Mouse (Mus musculus): Measurements from ENCODE around the gene Aif1. TPM values are rescaled to one million over a fixed set of nuclear protein-coding genes. Genes with fewer than 3 reads are reported as not detected.
A peak's percentile ranks its signal among the peaks of the same experiment; 100 is the strongest.

The Aif1 gene
- total RNA-seq, 2 experiments from 2014 or later, result 0.71 to 0.90 TPM

GRCm38 (mm10) chr17:35154616-35155015 lies 21.3 kb downstream of the Aif1 start:
- intact Hi-C loops (cut with DNase I; ENCODE audit: low total_unique reads), result no loop called here
- DNase-seq, result no peak

GRCm38 (mm10) chr17:35153931-35154330 lies 21.9 kb downstream of the Aif1 start:
- intact Hi-C loops (cut with DNase I; ENCODE audit: low total_unique reads), result no loop called here
- DNase-seq, result no peak

GRCm38 (mm10) chr17:35153077-35153476 lies 22.8 kb downstream of the Aif1 start:
- intact Hi-C loops (cut with DNase I; ENCODE audit: low total_unique reads), result no loop called here
- DNase-seq, result no peak

- DNase-seq, result no peak
- intact Hi-C loops (cut with DNase I; ENCODE audit: low total_unique reads), result no loop called here
Observed at GRCm38 (mm10) chr17:35152121-35152520, 23.7 kb downstream of the Aif1 start.

GRCm38 (mm10) chr17:35147922-35148639 lies 27.8 kb downstream of the Aif1 start:
- no peak for DNase-seq
- intact Hi-C loops (cut with DNase I; ENCODE audit: low total_unique reads), result no loop called here

GRCm38 (mm10) chr17:35147348-35147747 lies 28.5 kb downstream of the Aif1 start:
- intact Hi-C loops (cut with DNase I; ENCODE audit: low total_unique reads), result no loop called here
- DNase-seq, result no peak

- intact Hi-C loops (cut with DNase I; ENCODE audit: low total_unique reads), result no loop called here
- no peak for DNase-seq
Observed at GRCm38 (mm10) chr17:35146139-35146538, 29.7 kb downstream of the Aif1 start.

GRCm38 (mm10) chr17:35141971-35142370 lies 33.9 kb downstream of the Aif1 start:
- no peak for DNase-seq
- intact Hi-C loops (cut with DNase I; ENCODE audit: low total_unique reads), result no loop called here

GRCm38 (mm10) chr17:35140490-35140996 lies 35.3 kb downstream of the Aif1 start:
- intact Hi-C loops (cut with DNase I; ENCODE audit: low total_unique reads), result no loop called here
- DNase-seq, result no peak

GRCm38 (mm10) chr17:35139269-35139668 lies 36.6 kb downstream of the Aif1 start:
- intact Hi-C loops (cut with DNase I; ENCODE audit: low total_unique reads), result no loop called here
- DNase-seq, result no peak

- no peak for DNase-seq
- intact Hi-C loops (cut with DNase I; ENCODE audit: low total_unique reads), result no loop called here
Observed at GRCm38 (mm10) chr17:35135591-35136320, 40.1 kb downstream of the Aif1 start.

GRCm38 (mm10) chr17:35134801-35135590 lies 40.9 kb downstream of the Aif1 start, which contains the start of gene Bag6:
TSS of gene Bag6 (plus strand) at chr17:35135178.
- intact Hi-C loops (cut with DNase I; ENCODE audit: low total_unique reads), result no loop called here
- DNase-seq, result peak; percentile 93

- intact Hi-C loops (cut with DNase I; ENCODE audit: low total_unique reads), result no loop called here
- DNase-seq, result no peak
Observed at GRCm38 (mm10) chr17:35133517-35133916, 42.4 kb downstream of the Aif1 start.

- no peak for DNase-seq
- intact Hi-C loops (cut with DNase I; ENCODE audit: low total_unique reads), result no loop called here
Observed at GRCm38 (mm10) chr17:35132174-35132560, 43.7 kb downstream of the Aif1 start.

- intact Hi-C loops (cut with DNase I; ENCODE audit: low total_unique reads), result no loop called here
- no peak for DNase-seq
Observed at GRCm38 (mm10) chr17:35131500-35132173, 44.2 kb downstream of the Aif1 start, which contains the start of gene Apom. TSS of gene Apom (minus strand) at chr17:35132050.

GRCm38 (mm10) chr17:35131038-35131437 lies 44.8 kb downstream of the Aif1 start:
- intact Hi-C loops (cut with DNase I; ENCODE audit: low total_unique reads), result no loop called here
- DNase-seq, result no peak

GRCm38 (mm10) chr17:35128996-35129395 lies 46.9 kb downstream of the Aif1 start:
- DNase-seq, result no peak
- intact Hi-C loops (cut with DNase I; ENCODE audit: low total_unique reads), result no loop called here

GRCm38 (mm10) chr17:35127017-35127416 lies 48.9 kb downstream of the Aif1 start:
- intact Hi-C loops (cut with DNase I; ENCODE audit: low total_unique reads), result no loop called here
- DNase-seq, result no peak

- intact Hi-C loops (cut with DNase I; ENCODE audit: low total_unique reads), result no loop called here
- DNase-seq, result peak; percentile 80
Observed at GRCm38 (mm10) chr17:35126206-35126611, 49.7 kb downstream of the Aif1 start, which contains the start of gene D17H6S53E. TSS of gene D17H6S53E (plus strand) at chr17:35126373.

Data from gastrocnemius, postnatal 14 days (tissue).